Mouse (Mus musculus): ENCODE measurements around the gene Nup54.
A peak's percentile ranks its signal among the peaks of the same experiment; 100 is the strongest.

Nup54 gene

GRCm38 (mm10) chr5:92435025-92435584 lies at the start of gene Nup54:
Nup54 (minus strand) TSS chr5:92435219.
- peak; percentile 94 to 97 for DNase-seq (ENCODE audit: low read depth in 2 of 2, low spot score in 2 of 2)

DNA sequence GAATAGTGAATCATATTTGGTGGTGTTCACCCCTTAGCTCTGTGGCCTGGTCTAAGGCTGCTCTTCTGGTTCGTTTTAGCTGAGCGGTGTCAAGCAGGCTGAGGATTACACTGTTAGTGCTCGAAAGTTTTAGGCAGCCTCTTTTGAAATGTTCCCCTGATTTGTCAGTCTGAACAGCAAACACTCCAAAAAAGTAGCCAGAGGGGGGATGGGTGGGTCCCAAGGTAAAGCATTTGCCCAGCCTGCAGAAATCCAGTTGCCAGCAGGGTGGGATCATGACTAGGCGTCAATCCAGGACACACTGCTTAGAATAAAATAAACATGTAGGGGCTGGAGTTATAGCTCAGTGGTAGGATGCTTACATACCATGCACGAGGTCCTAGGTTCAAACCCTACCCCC lies 37.8 kb upstream of the Nup54 start:
- DNase-seq (ENCODE audit: low read depth in 2 of 2, low spot score in 2 of 2) = no peak

- DNase-seq (ENCODE audit: low read depth in 2 of 2, low spot score in 2 of 2) = no peak
Measured at GRCm38 (mm10) chr5:92471531-92471930, 36.5 kb upstream of the Nup54 start.

DNA sequence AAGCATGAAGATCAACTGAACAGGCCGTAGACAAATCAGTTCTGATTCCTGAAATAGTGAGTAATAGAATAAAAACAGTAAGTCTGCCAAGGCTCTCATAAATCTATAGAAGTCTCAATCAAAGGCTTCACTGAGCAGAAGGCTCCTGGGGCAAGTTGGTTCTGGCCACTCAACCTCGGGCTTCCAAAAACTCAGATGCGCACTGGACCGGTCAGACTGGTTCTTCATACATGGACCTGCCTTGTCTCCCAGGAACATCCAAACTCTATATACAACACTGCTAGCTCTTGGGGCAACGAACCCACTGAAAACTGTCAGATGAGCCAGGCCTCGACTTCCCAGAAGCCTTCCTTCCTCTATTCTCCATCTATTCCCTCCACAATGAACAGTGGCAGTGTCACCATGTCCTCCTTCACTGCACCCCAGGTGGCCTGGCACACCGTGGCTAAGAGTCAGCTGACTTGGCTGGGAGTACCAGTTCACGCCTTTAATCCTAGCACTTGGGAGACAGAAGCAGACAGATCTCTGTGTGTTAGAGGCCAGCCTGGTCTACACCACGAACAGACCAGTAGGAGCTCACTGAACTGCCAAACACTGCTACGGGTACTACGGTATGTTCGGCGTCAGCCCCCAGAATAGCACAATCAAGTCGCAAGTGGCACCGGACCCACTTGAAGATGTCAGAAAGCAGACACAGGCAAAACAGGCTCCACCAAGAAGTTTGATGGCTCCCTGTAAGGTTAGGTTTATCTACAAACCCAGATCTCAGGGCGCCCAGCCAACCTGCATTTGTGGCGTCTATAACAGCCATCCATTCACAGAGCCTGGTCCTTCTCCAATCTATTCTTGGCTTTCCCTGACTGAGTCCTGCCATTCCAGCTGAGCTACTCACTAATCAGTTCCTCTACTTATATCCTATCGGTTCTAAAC lies 34.4 kb upstream of the Nup54 start:
- no peak for DNase-seq (ENCODE audit: low read depth in 2 of 2, low spot score in 2 of 2)

GRCm38 (mm10) chr5:92468234-92468633 lies 33.2 kb upstream of the Nup54 start:
- no peak for DNase-seq (ENCODE audit: low read depth in 2 of 2, low spot score in 2 of 2)

GRCm38 (mm10) chr5:92467102-92467766 lies 32.2 kb upstream of the Nup54 start:
- no peak for DNase-seq (ENCODE audit: low read depth in 2 of 2, low spot score in 2 of 2)

DNA sequence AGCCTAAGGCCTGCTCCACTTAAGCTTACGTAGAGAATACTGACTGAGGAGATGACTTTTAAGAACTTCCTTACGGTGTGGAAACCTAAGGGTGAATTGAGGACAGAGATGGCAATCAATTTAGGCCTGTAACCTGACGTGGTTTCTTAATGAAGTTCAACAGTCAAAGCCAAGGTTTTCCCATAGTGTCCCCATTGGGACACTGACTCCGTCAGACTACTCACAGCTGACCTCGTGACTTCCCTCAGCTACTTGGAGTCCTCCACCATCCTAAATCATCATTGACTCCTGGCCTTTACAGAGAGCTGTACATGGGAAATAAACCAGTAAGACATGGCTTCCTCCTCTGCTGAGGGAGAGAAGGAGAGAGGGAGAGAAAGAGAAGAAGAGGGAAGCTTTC lies 30.5 kb upstream of the Nup54 start:
- no peak for DNase-seq (ENCODE audit: low read depth in 2 of 2, low spot score in 2 of 2)

GRCm38 (mm10) chr5:92461321-92461720 lies 26.3 kb upstream of the Nup54 start:
- DNase-seq (ENCODE audit: low read depth in 2 of 2, low spot score in 2 of 2) = peak; percentile 48 to 60

- no peak for DNase-seq (ENCODE audit: low read depth in 2 of 2, low spot score in 2 of 2)
Measured at GRCm38 (mm10) chr5:92458726-92459125, 23.7 kb upstream of the Nup54 start.

- no peak for DNase-seq (ENCODE audit: low read depth in 2 of 2, low spot score in 2 of 2)
Measured at GRCm38 (mm10) chr5:92457410-92457809, 22.4 kb upstream of the Nup54 start.

DNA sequence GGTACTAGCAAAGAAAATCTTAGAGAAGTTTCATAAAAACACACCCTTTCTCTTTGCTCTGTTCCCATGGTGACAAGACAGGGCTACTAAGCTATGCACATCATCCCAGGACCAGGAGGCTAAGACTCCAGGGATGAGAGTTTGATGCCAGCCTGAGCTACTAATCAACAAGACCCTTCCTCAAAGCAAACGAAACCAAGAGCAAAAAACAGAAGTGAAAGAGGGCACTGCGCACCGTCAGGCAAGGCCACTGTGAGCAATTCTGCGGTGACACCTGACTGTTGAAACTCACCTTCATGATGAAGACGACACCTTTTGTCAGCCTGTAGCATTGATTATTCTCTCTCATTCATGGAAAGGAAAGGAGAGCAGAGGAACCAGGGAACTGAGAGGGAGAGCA lies 17.9 kb upstream of the Nup54 start:
- DNase-seq (ENCODE audit: low read depth in 2 of 2, low spot score in 2 of 2) = no peak

- no peak for DNase-seq (ENCODE audit: low read depth in 2 of 2, low spot score in 2 of 2)
Measured at GRCm38 (mm10) chr5:92446736-92447135, 11.7 kb upstream of the Nup54 start.

- DNase-seq (ENCODE audit: low read depth in 2 of 2, low spot score in 2 of 2) = no peak
Measured at GRCm38 (mm10) chr5:92445016-92445415, 10.0 kb upstream of the Nup54 start.

DNA sequence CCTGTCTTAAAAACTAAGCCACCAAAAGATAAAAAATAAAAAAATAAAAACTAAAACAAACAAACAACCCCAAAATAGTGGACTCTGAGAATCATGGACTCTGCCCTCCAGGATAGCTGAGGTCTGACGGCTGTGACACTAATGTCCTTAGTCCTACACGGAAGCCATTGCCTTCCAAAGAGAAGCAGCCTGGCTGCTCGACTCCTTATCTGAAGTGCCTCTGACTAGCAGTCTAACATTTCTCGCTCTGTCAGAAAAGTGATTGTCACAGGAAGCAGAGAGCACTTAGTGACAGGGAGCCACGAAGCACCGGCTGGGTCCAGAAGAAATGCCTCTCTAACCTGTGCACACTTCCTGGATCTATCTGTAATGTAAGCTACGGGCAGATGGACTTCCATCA lies 7.9 kb upstream of the Nup54 start:
- no peak for DNase-seq (ENCODE audit: low read depth in 2 of 2, low spot score in 2 of 2)

- DNase-seq (ENCODE audit: low read depth in 2 of 2, low spot score in 2 of 2) = no peak
Measured at GRCm38 (mm10) chr5:92441494-92441893, 6.5 kb upstream of the Nup54 start.

DNA sequence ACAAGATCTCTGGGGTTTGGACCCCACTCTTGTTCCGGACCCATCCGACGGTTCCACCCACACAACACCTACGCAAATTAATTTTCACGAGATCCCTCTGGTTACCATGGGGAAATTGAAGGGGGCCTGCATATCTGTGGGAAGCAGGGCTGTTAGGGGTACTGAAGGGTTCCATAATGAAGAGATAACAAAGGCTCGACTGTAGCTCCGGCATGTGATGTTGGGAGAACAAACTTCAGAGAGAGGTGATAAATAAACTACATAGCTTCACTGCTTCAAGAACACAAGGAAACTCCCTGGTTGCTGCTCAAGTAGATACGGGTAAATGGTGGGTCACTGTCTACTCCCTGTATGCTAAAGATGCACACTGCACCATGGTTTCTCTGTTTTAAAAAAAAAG lies 3.5 kb upstream of the Nup54 start:
- DNase-seq (ENCODE audit: low read depth in 2 of 2, low spot score in 2 of 2) = no peak

DNA sequence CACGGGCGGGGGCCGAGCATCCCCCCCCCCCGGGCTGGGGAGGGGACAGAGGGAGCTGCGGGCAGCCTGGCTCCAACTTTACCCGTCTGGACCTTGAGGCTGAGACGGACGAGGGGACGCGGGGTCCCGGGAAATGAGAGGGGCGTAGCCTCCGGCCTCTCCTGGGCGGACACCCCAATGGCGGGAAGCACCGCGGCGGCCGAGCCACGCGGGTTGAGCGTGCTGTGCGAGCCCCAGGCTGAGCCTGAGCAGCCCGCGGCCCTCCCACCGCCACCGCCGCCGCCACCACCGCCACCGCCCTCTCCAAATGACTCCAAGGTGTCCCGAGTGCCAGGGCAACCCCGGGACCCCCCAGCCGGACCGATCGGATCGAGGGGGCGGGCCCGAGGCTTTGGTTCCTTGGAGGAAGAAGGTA lies 441 bp downstream of the Nup54 start:
- DNase-seq (ENCODE audit: low read depth in 2 of 2, low spot score in 2 of 2) = no peak

DNA sequence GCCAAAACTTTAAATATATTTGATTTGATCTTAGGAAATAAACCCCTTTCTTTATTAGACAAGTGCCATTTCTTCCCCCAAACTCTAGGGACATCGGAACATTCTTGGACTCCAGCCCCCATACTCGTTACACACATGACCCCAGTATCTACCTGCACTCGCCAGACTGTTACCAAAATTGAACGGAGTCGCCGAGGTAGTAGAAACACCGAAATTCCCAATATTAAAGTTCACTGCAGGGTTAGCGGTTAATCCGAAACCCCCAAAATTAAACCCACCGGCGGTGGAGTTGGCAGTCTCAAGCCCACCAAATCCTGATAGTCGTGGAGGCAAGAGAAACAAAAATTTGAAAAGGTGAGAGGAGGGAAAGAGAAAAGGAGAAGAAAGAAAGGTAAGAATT lies 949 bp downstream of the Nup54 start:
- DNase-seq (ENCODE audit: low read depth in 2 of 2, low spot score in 2 of 2) = no peak

DNA sequence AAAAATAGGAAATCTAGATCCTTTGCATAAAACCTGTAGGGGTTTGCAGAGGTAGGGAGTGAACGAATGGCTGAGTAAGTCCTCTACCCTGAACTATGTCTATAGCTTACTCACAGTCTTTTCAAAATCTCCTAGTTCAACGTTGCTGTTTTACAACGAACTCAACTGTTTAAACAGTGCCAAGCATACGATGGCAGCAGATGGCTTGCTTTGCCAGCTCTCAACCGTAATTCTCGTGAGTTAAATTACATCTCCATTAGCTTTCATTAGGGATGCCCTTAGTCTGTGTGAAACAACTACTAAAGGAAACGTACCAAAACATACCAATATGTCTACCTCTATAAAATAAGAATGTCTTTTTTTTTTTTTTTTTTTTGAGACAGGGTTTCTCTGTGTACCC lies 3.4 kb downstream of the Nup54 start:
- DNase-seq (ENCODE audit: low read depth in 2 of 2, low spot score in 2 of 2) = no peak

DNA sequence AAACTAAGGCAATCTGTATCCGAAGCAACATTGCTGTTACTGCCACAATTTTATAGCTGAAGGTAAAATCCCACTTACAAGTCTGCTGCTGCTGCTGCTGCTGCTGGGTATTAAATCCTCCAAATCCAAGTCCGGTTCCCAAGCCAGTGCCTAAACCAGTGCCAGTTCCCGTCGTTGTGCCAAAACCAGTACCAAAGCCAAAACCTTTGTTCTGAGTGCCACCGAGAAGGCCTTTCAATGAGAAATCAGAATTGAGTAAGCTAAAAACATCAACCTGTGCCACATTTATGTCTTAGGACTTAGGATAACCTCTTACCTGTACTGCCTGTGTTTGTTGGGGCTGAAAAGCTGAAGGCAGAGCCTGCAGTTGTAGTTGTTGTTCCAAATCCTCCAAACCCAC lies 4.3 kb downstream of the Nup54 start:
- no peak for DNase-seq (ENCODE audit: low read depth in 2 of 2, low spot score in 2 of 2)

GRCm38 (mm10) chr5:92424126-92424525 lies 10.9 kb downstream of the Nup54 start:
- DNase-seq (ENCODE audit: low read depth in 2 of 2, low spot score in 2 of 2) = no peak

- DNase-seq (ENCODE audit: low read depth in 2 of 2, low spot score in 2 of 2) = no peak
Measured at GRCm38 (mm10) chr5:92413982-92414375, 21.0 kb downstream of the Nup54 start.
